Mouse (Mus musculus): ENCODE measurements around the gene Slc1a7.

Gene Slc1a7

GRCm38 (mm10) chr4:107971162-107971561, 3.0 kb downstream of the Slc1a7 start:
- no peak for DNase-seq

- DNase-seq: no peak
These were observed 6.4 kb downstream of the Slc1a7 start for GRCm38 (mm10) chr4:107974527-107974926.

GRCm38 (mm10) chr4:107975004-107975403, 6.9 kb downstream of the Slc1a7 start:
- DNase-seq: no peak

- no peak for DNase-seq
These were observed 9.5 kb downstream of the Slc1a7 start for GRCm38 (mm10) chr4:107977593-107977992.

- DNase-seq: peak; percentile 49
These were observed 11.4 kb downstream of the Slc1a7 start for GRCm38 (mm10) chr4:107979530-107979929.

GRCm38 (mm10) chr4:107980002-107980600, 12.0 kb downstream of the Slc1a7 start:
- DNase-seq: no peak

- DNase-seq: no peak
These were observed 15.6 kb downstream of the Slc1a7 start for GRCm38 (mm10) chr4:107983717-107984116.

GRCm38 (mm10) chr4:107984282-107984981, 16.3 kb downstream of the Slc1a7 start:
- DNase-seq: peak; percentile 85

GRCm38 (mm10) chr4:107985812-107986211, 17.7 kb downstream of the Slc1a7 start:
- no peak for DNase-seq

GRCm38 (mm10) chr4:107986386-107987168, 18.4 kb downstream of the Slc1a7 start:
- DNase-seq: no peak

- DNase-seq: no peak
These were observed 20.8 kb downstream of the Slc1a7 start for GRCm38 (mm10) chr4:107988931-107989330.

- no peak for DNase-seq
These were observed 22.7 kb downstream of the Slc1a7 start for GRCm38 (mm10) chr4:107990818-107991217.

- DNase-seq: no peak
These were observed 23.7 kb downstream of the Slc1a7 start for GRCm38 (mm10) chr4:107991879-107992278.

- no peak for DNase-seq
These were observed 26.9 kb downstream of the Slc1a7 start for GRCm38 (mm10) chr4:107995011-107995410.

GRCm38 (mm10) chr4:107995727-107996126, 27.6 kb downstream of the Slc1a7 start:
- no peak for DNase-seq

- no peak for DNase-seq
These were observed 28.4 kb downstream of the Slc1a7 start for GRCm38 (mm10) chr4:107996418-107996986.

GRCm38 (mm10) chr4:107998641-107999332, 30.7 kb downstream of the Slc1a7 start:
- DNase-seq: no peak

- DNase-seq: no peak
These were observed 31.2 kb downstream of the Slc1a7 start for GRCm38 (mm10) chr4:107999380-107999779.

GRCm38 (mm10) chr4:108005328-108005727, 37.2 kb downstream of the Slc1a7 start:
- DNase-seq: no peak

- DNase-seq: no peak
These were observed 39.5 kb downstream of the Slc1a7 start for GRCm38 (mm10) chr4:108007532-108008103.

GRCm38 (mm10) chr4:108008541-108008940, 40.4 kb downstream of the Slc1a7 start:
- DNase-seq: no peak

GRCm38 (mm10) chr4:108014466-108014865, 46.3 kb downstream of the Slc1a7 start:
- DNase-seq: no peak
